Mouse (Mus musculus): ENCODE measurements around the gene Sall4. TPM values are rescaled to one million over a fixed set of nuclear protein-coding genes. Genes with fewer than 3 reads are reported as not detected.

Gene Sall4
- polyA plus RNA-seq, 1 experiment from 2014 or later: not detected

GRCm38 (mm10) chr2:168741273-168742058, 26.3 kb downstream of the Sall4 start:
- no peaks in the 10 kb centered on the region for H3K36me3 ChIP-seq (ENCODE audit: insufficient read depth, low read length)
- ATAC-seq (peak; percentile 94), DNase-seq (ENCODE audit: low spot score) (peak; percentile 93)
- H3K27me3 ChIP-seq (replicated peaks; ENCODE audit: insufficient read depth, low read length): no peaks in the 10 kb centered on the region
- H3K4me2 ChIP-seq (replicated peaks; ENCODE audit: low read depth, low read length): peak overlapping the region; percentile 78
- WGBS: under 1% methylated on average over 31 of the region's 108 CpGs
- H3K4me1 ChIP-seq (ENCODE audit: insufficient read depth, low read depth, low read length): no peaks in the 10 kb centered on the region
- peak overlapping the region; percentile 87 for H3K27ac ChIP-seq (ENCODE audit: low read length)
- no peaks in the 10 kb centered on the region for H3K9me3 ChIP-seq (ENCODE audit: low read length)
- H3K9ac ChIP-seq (replicated peaks; ENCODE audit: low read depth): peak overlapping the region; percentile 62
- H3K4me3 ChIP-seq (ENCODE audit: low read depth, low read length): peak overlapping the region; percentile 69
- no peak for TF ChIP-seq EP300 (IDR thresholded peaks at IDR 0.05)
- TF ChIP-seq CTCF (IDR thresholded peaks at IDR 0.05): peak; percentile 44

- Histone ChIP-seq H3K9me3 (ENCODE audit: low read length) (no peaks in the 10 kb centered on the region), H3K4me2 (replicated peaks; ENCODE audit: low read depth, low read length) (no peak overlapping the region; the same call in 1 of the 2 replicates), H3K27me3 (replicated peaks; ENCODE audit: insufficient read depth, low read length) (no peaks in the 10 kb centered on the region), H3K9ac (replicated peaks; ENCODE audit: low read depth) (no peak overlapping the region), H3K36me3 (ENCODE audit: insufficient read depth, low read length) (no peaks in the 10 kb centered on the region), H3K4me3 (ENCODE audit: low read depth, low read length) (no peak overlapping the region), H3K27ac (ENCODE audit: low read length) (no peak overlapping the region), H3K4me1 (ENCODE audit: insufficient read depth, low read depth, low read length) (no peaks in the 10 kb centered on the region)
- no peak for TF ChIP-seq CTCF (IDR thresholded peaks at IDR 0.05)
- TF ChIP-seq EP300 (IDR thresholded peaks at IDR 0.05): no peak
- 85% methylated on average over 10 of the region's 10 CpGs for WGBS
- no peak for DNase-seq (ENCODE audit: low spot score)
- ATAC-seq: no peak
These were observed 27.2 kb downstream of the Sall4 start for GRCm38 (mm10) chr2:168740496-168740895.

GRCm38 (mm10) chr2:168738854-168739253, 28.9 kb downstream of the Sall4 start:
- H3K4me3 ChIP-seq (ENCODE audit: low read depth, low read length): no peak overlapping the region
- DNase-seq (ENCODE audit: low spot score): no peak
- no peak overlapping the region for H3K9ac ChIP-seq (replicated peaks; ENCODE audit: low read depth)
- no peaks in the 10 kb centered on the region for H3K9me3 ChIP-seq (ENCODE audit: low read length)
- H3K4me2 ChIP-seq (replicated peaks; ENCODE audit: low read depth, low read length): no peak overlapping the region
- no peak overlapping the region for H3K27ac ChIP-seq (ENCODE audit: low read length)
- no peaks in the 10 kb centered on the region for H3K36me3 ChIP-seq (ENCODE audit: insufficient read depth, low read length)
- no peaks in the 10 kb centered on the region for H3K4me1 ChIP-seq (ENCODE audit: insufficient read depth, low read depth, low read length)
- 91% methylated on average over 1 of the region's 1 CpGs for WGBS
- H3K27me3 ChIP-seq (replicated peaks; ENCODE audit: insufficient read depth, low read length): no peaks in the 10 kb centered on the region
- no peak for ATAC-seq
- TF ChIP-seq CTCF (IDR thresholded peaks at IDR 0.05) (peak; percentile 34), EP300 (IDR thresholded peaks at IDR 0.05) (no peak)

- no peak for DNase-seq (ENCODE audit: low spot score)
- no peak for TF ChIP-seq CTCF (IDR thresholded peaks at IDR 0.05)
- TF ChIP-seq EP300 (IDR thresholded peaks at IDR 0.05): no peak
- Histone ChIP-seq H3K4me1 (ENCODE audit: insufficient read depth, low read depth, low read length) (no peaks in the 10 kb centered on the region), H3K36me3 (ENCODE audit: insufficient read depth, low read length) (no peaks in the 10 kb centered on the region), H3K4me3 (ENCODE audit: low read depth, low read length) (no peak overlapping the region), H3K9ac (replicated peaks; ENCODE audit: low read depth) (no peak overlapping the region), H3K27ac (ENCODE audit: low read length) (no peak overlapping the region), H3K27me3 (replicated peaks; ENCODE audit: insufficient read depth, low read length) (no peaks in the 10 kb centered on the region), H3K9me3 (ENCODE audit: low read length) (no peaks in the 10 kb centered on the region), H3K4me2 (replicated peaks; ENCODE audit: low read depth, low read length) (no peak overlapping the region)
- 60% methylated on average over 10 of the region's 10 CpGs for WGBS
- ATAC-seq: no peak
These were observed 29.9 kb downstream of the Sall4 start for GRCm38 (mm10) chr2:168737878-168738277.

GRCm38 (mm10) chr2:168734023-168734422, 33.7 kb downstream of the Sall4 start:
- peak; percentile 44 for DNase-seq (ENCODE audit: low spot score)
- WGBS: 15% methylated on average over 11 of the region's 11 CpGs
- H3K9ac ChIP-seq (replicated peaks; ENCODE audit: low read depth): no peak overlapping the region

GRCm38 (mm10) chr2:168731258-168731657, 36.5 kb downstream of the Sall4 start:
- no peaks in the 10 kb centered on the region for H3K4me1 ChIP-seq (ENCODE audit: insufficient read depth, low read depth, low read length)
- no peak overlapping the region for H3K27ac ChIP-seq (ENCODE audit: low read length)
- H3K36me3 ChIP-seq (ENCODE audit: insufficient read depth, low read length): no peaks in the 10 kb centered on the region
- TF ChIP-seq CTCF (IDR thresholded peaks at IDR 0.05) (no peak), EP300 (IDR thresholded peaks at IDR 0.05) (no peak)
- no peak for ATAC-seq
- no peaks in the 10 kb centered on the region for H3K27me3 ChIP-seq (replicated peaks; ENCODE audit: insufficient read depth, low read length)
- no peaks in the 10 kb centered on the region for H3K9me3 ChIP-seq (ENCODE audit: low read length)
- no peak for DNase-seq (ENCODE audit: low spot score)
- 86% methylated on average over 8 of the region's 8 CpGs for WGBS
- no peak overlapping the region for H3K4me3 ChIP-seq (ENCODE audit: low read depth, low read length)
- no peak overlapping the region for H3K4me2 ChIP-seq (replicated peaks; ENCODE audit: low read depth, low read length)
- H3K9ac ChIP-seq (replicated peaks; ENCODE audit: low read depth): no peak overlapping the region

More at GRCm38 (mm10) chr2:168734023-168734422, 33.7 kb downstream of the Sall4 start:
- TF ChIP-seq EP300 (IDR thresholded peaks at IDR 0.05) (no peak), CTCF (IDR thresholded peaks at IDR 0.05) (no peak)
- H3K9me3 ChIP-seq (ENCODE audit: low read length): no peaks in the 10 kb centered on the region
- no peak overlapping the region for H3K4me3 ChIP-seq (ENCODE audit: low read depth, low read length)
- H3K27me3 ChIP-seq (replicated peaks; ENCODE audit: insufficient read depth, low read length): no peaks in the 10 kb centered on the region
- no peaks in the 10 kb centered on the region for H3K36me3 ChIP-seq (ENCODE audit: insufficient read depth, low read length)
- no peak overlapping the region for H3K27ac ChIP-seq (ENCODE audit: low read length)
- ATAC-seq: peak; percentile 60
- H3K4me1 ChIP-seq (ENCODE audit: insufficient read depth, low read depth, low read length): no peaks in the 10 kb centered on the region
- H3K4me2 ChIP-seq (replicated peaks; ENCODE audit: low read depth, low read length): 0 out of 2 replicates have a peak overlapping the region, but pooled peaks have one; percentile 14
